Mouse (Mus musculus) intestine, postnatal 0 days (tissue): ENCODE results near the gene Cacna1h. TPM values are rescaled to one million over a fixed set of nuclear protein-coding genes. Genes with fewer than 3 reads are reported as not detected.

Experiments used
- ATAC-seq: fragments of 200-750 bp; cut with Nextera tagmentation; 2 replicates; pipeline ENCODE4 v1.8.0; 2017; ENCODE audit warnings: mild to moderate bottlenecking, moderate TSS enrichment, moderate library complexity
- H3K27ac ChIP-seq: fragments of 300-500 bp; sonication (generic); 2 replicates; pipeline ENCODE4 v1.5.1; 2014; ENCODE audit warnings: mild to moderate bottlenecking, low read depth, low read length, moderate library complexity
- H3K27me3 ChIP-seq: fragments of 300-500 bp; sonication (generic); replicated peaks from 2 replicates; pipeline ENCODE4 v1.6.1; 2014; ENCODE audit warnings: low read length, mixed read lengths; ENCODE audit not compliant: control insufficient read depth, insufficient read depth
- H3K36me3 ChIP-seq: fragments of 300-500 bp; sonication (generic); 2 replicates; pipeline ENCODE4 v1.6.1; 2014; ENCODE audit warnings: mild to moderate bottlenecking, moderate library complexity; ENCODE audit not compliant: control insufficient read depth, insufficient read depth
- H3K4me1 ChIP-seq: fragments of 300-500 bp; sonication (generic); replicated peaks from 2 replicates; pipeline ENCODE4 v1.6.1; 2014; ENCODE audit warnings: antibody characterized with exemption, low read length, mixed read lengths; ENCODE audit not compliant: control insufficient read depth, insufficient read depth
- H3K4me2 ChIP-seq: fragments of 300-500 bp; sonication (generic); replicated peaks from 2 replicates; pipeline ENCODE4 v1.6.1; 2014; ENCODE audit warnings: low read depth, mild to moderate bottlenecking, moderate library complexity
- H3K4me3 ChIP-seq: fragments of 300-500 bp; sonication (generic); 2 replicates; pipeline ENCODE4 v1.5.1; 2014; ENCODE audit warnings: low read depth, low read length
- H3K9ac ChIP-seq: fragments of 300-500 bp; sonication (generic); 2 replicates; pipeline ENCODE4 v1.6.1; 2014; ENCODE audit warnings: mild to moderate bottlenecking, low read depth, low read length
- H3K9me3 ChIP-seq: fragments of 300-500 bp; sonication (generic); 2 replicates; pipeline ENCODE4 v1.6.1; 2016; ENCODE audit warnings: mixed run types; ENCODE audit not compliant: control insufficient read depth
- CTCF ChIP-seq: sonication (generic); IDR thresholded peaks from 2 replicates; pipeline ENCODE4 v1.5.1; 2016; ENCODE audit warnings: low read depth, mild to moderate bottlenecking, control low read depth, antibody characterized with exemption, moderate library complexity
- WGBS: fragments of 180-500 bp; shearing (Covaris S2); extraction: QIAGEN DNeasy Blood & Tissue Kit; methylation state at CpG from one replicate; pipeline ENCODE4 v1.1.7; 2014; 5-methylcytosine and 5-hydroxymethylcytosine counted together
- polyA plus RNA-seq: library from polyadenylated mRNA; unstranded; fragments of >200 nt; fragmentation: Nextera tagmentation; extraction: Ambion mirVana; gene quantifications from 2 replicates; pipeline ENCODE4 v1.2.1, GENCODE M21; 2015

Gene Cacna1h
- 1.7 and 1.9 TPM in 2 replicates for polyA plus RNA-seq

- ATAC-seq, result peak; percentile 66
- Histone ChIP-seq H3K4me2 (peak within 1 kb of the TSS; percentile 82), H3K27ac (peak within 1 kb of the TSS; percentile 16; the same call in 1 of the 2 replicates), H3K4me3 (peak within 1 kb of the TSS; percentile 58), H3K9me3 (no peaks in the 10 kb centered on the region), H3K36me3 (no peaks in the 10 kb centered on the region), H3K9ac (peak within 1 kb of the TSS; percentile 51), H3K4me1 (no peaks in the 10 kb centered on the region), H3K27me3 (peaks cover 34% of the 10 kb centered on the region)
- TF ChIP-seq CTCF, result peak; percentile 73
- 2% methylated on average over 90 of the region's 103 CpGs for WGBS
Observed at GRCm38 (mm10) chr17:25433617-25434606, at the start of gene Cacna1h. Gene Cacna1h, minus strand, starts transcription at chr17:25433783.

DNA sequence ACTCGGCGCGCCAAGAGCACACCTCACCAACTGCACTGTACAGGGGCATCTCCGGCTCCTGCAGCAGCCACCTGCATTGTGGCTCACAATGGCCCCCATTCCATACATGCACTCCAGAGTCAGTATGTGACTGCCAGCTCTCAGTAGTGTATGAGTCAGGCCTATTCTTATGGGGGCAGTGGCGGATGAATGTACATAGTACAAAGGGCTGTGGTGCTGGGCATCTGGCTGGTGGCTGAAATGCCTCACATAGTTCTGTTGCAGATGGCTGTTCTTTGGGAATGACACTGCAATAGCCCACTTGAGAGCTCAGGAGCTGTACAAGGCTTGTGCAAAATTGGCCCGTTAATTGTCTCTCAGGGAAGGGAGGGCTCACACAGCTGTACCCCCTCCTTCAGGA, 48.5 kb upstream of the Cacna1h start:
- no peak overlapping the region for H3K4me2 ChIP-seq
- no peak overlapping the region for H3K27ac ChIP-seq
- 0 out of 2 replicates have a peak, but pooled peaks cover 3% of the 10 kb centered on the region for H3K27me3 ChIP-seq
- H3K36me3 ChIP-seq, result no peaks in the 10 kb centered on the region
- no peak overlapping the region for H3K9ac ChIP-seq
- no peak overlapping the region for H3K4me3 ChIP-seq
- ATAC-seq, result no peak
- no peak for TF ChIP-seq CTCF
- H3K4me1 ChIP-seq, result no peaks in the 10 kb centered on the region
- no peaks in the 10 kb centered on the region for H3K9me3 ChIP-seq
- WGBS, result 81% methylated on average over 6 of the region's 6 CpGs

- no peak for TF ChIP-seq CTCF
- Histone ChIP-seq H3K9ac (no peak overlapping the region), H3K27me3 (0 out of 2 replicates have a peak, but pooled peaks cover 3% of the 10 kb centered on the region), H3K4me1 (no peaks in the 10 kb centered on the region), H3K36me3 (no peaks in the 10 kb centered on the region), H3K27ac (no peak overlapping the region), H3K4me2 (no peak overlapping the region), H3K9me3 (no peaks in the 10 kb centered on the region), H3K4me3 (no peak overlapping the region)
- 57% methylated on average over 4 of the region's 4 CpGs for WGBS
- no peak for ATAC-seq
Observed at GRCm38 (mm10) chr17:25480820-25481219, 47.2 kb upstream of the Cacna1h start.

- Histone ChIP-seq H3K27ac (no peak overlapping the region), H3K4me2 (no peak overlapping the region), H3K4me1 (no peaks in the 10 kb centered on the region), H3K9ac (no peak overlapping the region), H3K9me3 (no peaks in the 10 kb centered on the region), H3K4me3 (no peak overlapping the region), H3K27me3 (0 out of 2 replicates have a peak, but pooled peaks cover 3% of the 10 kb centered on the region), H3K36me3 (no peaks in the 10 kb centered on the region)
- WGBS, result 65% methylated on average over 8 of the region's 8 CpGs
- no peak for ATAC-seq
- TF ChIP-seq CTCF, result no peak
Observed at GRCm38 (mm10) chr17:25480152-25480551, 46.6 kb upstream of the Cacna1h start.

GRCm38 (mm10) chr17:25475946-25476744, 42.6 kb upstream of the Cacna1h start:
- no peak for ATAC-seq
- no peaks in the 10 kb centered on the region for H3K9me3 ChIP-seq
- no peak overlapping the region for H3K9ac ChIP-seq
- H3K27ac ChIP-seq, result no peak overlapping the region
- 0 out of 2 replicates have a peak, but pooled peaks cover 6% of the 10 kb centered on the region for H3K27me3 ChIP-seq
- no peak overlapping the region for H3K4me2 ChIP-seq
- peak; percentile 90 for TF ChIP-seq CTCF
- H3K36me3 ChIP-seq, result no peaks in the 10 kb centered on the region
- no peaks in the 10 kb centered on the region for H3K4me1 ChIP-seq
- WGBS, result 36% methylated on average over 19 of the region's 19 CpGs
- no peak overlapping the region for H3K4me3 ChIP-seq
